Mouse (Mus musculus): Measurements from ENCODE around the gene Atf7ip. TPM values are rescaled to one million over a fixed set of nuclear protein-coding genes. Genes with fewer than 3 reads are reported as not detected.

Atf7ip gene
- polyA plus RNA-seq, 1 experiment from 2014 or later = 37.7 TPM

- H3K4me1 ChIP-seq = peaks cover 37% of the 10 kb centered on the region
- H3K27ac ChIP-seq = peak overlapping the region; percentile 75; the same call in 1 of the 2 replicates
- peaks cover 20% of the 10 kb centered on the region for H3K36me3 ChIP-seq
- 37% methylated on average over 5 of the region's 5 CpGs for WGBS
- no peaks in the 10 kb centered on the region for H3K9me3 ChIP-seq
- H3K4me3 ChIP-seq = 0 out of 2 replicates have a peak overlapping the region, but pooled peaks have one; percentile 12
- no peak for DNase-seq (ENCODE audit: low spot score)
- no peaks in the 10 kb centered on the region for H3K27me3 ChIP-seq (ENCODE audit: insufficient read depth, poor library complexity, severe bottlenecking)
Measured at GRCm38 (mm10) chr6:136535176-136535575, 29.2 kb downstream of the Atf7ip start.

DNA sequence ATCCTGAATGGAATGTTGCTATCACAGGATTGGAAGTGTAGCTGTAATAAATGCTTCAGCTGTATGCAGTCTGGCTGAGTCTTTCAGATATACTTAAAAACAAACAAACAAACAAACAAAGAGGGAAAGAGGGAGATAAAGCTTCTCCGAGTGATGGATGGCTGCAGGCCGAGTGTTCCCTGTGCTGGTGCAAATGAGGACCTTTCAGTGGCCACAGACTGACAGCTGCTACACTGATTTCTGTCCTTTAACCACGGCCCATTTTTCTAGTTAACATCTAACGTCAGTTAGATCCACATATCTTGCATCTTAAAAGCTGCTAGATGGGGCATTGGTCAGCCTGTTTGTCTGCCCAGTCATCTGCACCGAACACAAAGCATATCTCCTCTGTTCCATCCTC is 30.2 kb downstream of the Atf7ip start:
- peak overlapping the region; percentile 75 for H3K27ac ChIP-seq
- H3K4me1 ChIP-seq = peaks cover 36% of the 10 kb centered on the region
- DNase-seq (ENCODE audit: low spot score) = no peak
- no peaks in the 10 kb centered on the region for H3K9me3 ChIP-seq
- WGBS = 37% methylated on average over 5 of the region's 5 CpGs
- no peak overlapping the region for H3K4me3 ChIP-seq
- H3K36me3 ChIP-seq = peaks cover 30% of the 10 kb centered on the region
- no peaks in the 10 kb centered on the region for H3K27me3 ChIP-seq (ENCODE audit: insufficient read depth, poor library complexity, severe bottlenecking)

- 76% methylated on average over 5 of the region's 5 CpGs for WGBS
Measured at GRCm38 (mm10) chr6:136541350-136541749, 35.4 kb downstream of the Atf7ip start.

GRCm38 (mm10) chr6:136542105-136542504 is 36.1 kb downstream of the Atf7ip start:
- no peak for DNase-seq (ENCODE audit: low spot score)
- Histone ChIP-seq H3K4me3 (no peak overlapping the region), H3K36me3 (peaks cover 27% of the 10 kb centered on the region), H3K9me3 (no peaks in the 10 kb centered on the region), H3K4me1 (peaks cover 33% of the 10 kb centered on the region), H3K27me3 (ENCODE audit: insufficient read depth, poor library complexity, severe bottlenecking) (no peaks in the 10 kb centered on the region), H3K27ac (peak overlapping the region; percentile 64)
- 84% methylated on average over 1 of the region's 1 CpGs for WGBS

More at GRCm38 (mm10) chr6:136541350-136541749, 35.4 kb downstream of the Atf7ip start:
- H3K36me3 ChIP-seq = peaks cover 30% of the 10 kb centered on the region
- peak overlapping the region; percentile 64; the same call in 1 of the 2 replicates for H3K27ac ChIP-seq
- DNase-seq (ENCODE audit: low spot score) = no peak
- no peak overlapping the region for H3K4me3 ChIP-seq
- no peaks in the 10 kb centered on the region for H3K9me3 ChIP-seq
- peaks cover 32% of the 10 kb centered on the region for H3K4me1 ChIP-seq
- no peaks in the 10 kb centered on the region for H3K27me3 ChIP-seq (ENCODE audit: insufficient read depth, poor library complexity, severe bottlenecking)

DNA sequence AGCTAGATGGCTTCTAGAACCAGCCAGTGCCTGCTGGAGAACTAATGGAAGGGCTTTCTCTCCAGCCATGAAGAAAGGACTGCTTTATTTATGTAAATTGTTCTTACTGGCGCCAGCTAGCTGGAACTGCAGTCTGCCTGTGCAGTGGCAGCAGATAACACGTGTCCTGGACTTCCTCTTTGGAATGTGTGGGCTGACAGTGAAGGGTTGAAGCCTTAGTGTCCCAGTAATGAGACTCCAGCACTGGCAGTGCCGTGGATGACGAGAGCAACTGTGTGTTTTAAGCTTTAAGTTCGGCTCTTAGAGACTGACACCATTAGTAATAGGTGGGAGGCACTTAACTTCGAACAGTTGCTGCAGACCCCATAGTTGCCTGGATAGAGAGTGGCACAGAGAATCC is 37.2 kb downstream of the Atf7ip start:
- Histone ChIP-seq H3K36me3 (peaks cover 18% of the 10 kb centered on the region), H3K4me3 (peak overlapping the region; percentile 45), H3K9me3 (no peaks in the 10 kb centered on the region), H3K4me1 (peaks cover 36% of the 10 kb centered on the region), H3K27me3 (ENCODE audit: insufficient read depth, poor library complexity, severe bottlenecking) (no peaks in the 10 kb centered on the region), H3K27ac (peak overlapping the region; percentile 85)
- DNase-seq (ENCODE audit: low spot score) = peak; percentile 90
- 6% methylated on average over 6 of the region's 6 CpGs for WGBS

DNA sequence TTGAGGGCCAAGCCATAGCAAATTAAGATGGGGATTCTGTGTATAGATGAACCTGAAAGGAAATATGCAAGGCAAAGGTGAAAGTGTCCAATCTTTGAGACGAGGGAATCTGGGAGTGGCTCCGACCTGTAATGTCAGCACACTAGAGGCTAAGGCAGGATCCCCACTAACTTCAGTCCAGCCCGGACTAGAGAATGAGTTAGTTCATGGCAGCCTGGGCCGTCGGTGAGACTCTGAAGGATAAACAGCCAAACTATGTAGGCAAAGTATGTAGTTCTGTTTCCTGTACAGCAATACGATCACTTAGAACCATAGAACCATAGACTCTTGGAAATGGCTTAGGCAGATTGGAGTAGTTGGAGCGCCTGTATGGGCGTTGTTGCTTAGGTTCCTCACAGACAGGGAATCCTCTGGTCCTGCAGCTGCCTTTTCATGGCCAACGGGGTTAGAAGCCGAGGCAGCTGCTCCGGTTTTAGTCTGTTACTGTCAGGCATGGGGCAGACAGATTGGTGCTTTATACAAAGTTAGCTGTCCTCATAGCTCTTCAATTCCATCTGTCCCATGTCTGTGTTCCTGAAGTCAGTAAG is 39.4 kb downstream of the Atf7ip start:
- Histone ChIP-seq H3K9me3 (no peaks in the 10 kb centered on the region), H3K27ac (peak overlapping the region; percentile 63), H3K36me3 (peaks cover 8% of the 10 kb centered on the region), H3K4me3 (no peak overlapping the region), H3K27me3 (ENCODE audit: insufficient read depth, poor library complexity, severe bottlenecking) (no peaks in the 10 kb centered on the region), H3K4me1 (peaks cover 39% of the 10 kb centered on the region)
- WGBS = 84% methylated on average over 11 of the region's 11 CpGs
- no peak for DNase-seq (ENCODE audit: low spot score)

DNA sequence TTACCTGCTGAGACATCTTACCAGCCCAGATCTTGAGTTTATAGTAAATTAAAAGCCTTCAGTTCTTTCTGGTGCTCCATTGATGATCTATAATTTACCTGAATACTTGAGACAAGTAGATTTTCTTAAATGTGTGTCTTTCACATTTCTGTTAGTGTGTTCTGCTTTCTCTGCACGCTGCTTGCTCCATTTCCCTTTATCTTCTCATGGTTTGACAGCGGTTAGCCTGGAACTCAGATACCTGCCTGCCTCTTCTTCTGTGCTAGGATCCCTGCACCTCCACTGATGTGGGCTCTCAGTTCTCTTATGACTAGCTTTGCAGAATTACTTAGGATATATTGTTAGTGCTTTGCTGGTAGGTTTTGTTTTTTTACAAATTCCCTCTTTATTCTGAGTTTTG is 40.3 kb downstream of the Atf7ip start:
- 78% methylated on average over 2 of the region's 2 CpGs for WGBS
- H3K4me3 ChIP-seq = no peak overlapping the region
- H3K36me3 ChIP-seq = no peaks in the 10 kb centered on the region
- no peaks in the 10 kb centered on the region for H3K9me3 ChIP-seq
- peaks cover 37% of the 10 kb centered on the region for H3K4me1 ChIP-seq
- H3K27ac ChIP-seq = peak overlapping the region; percentile 6; the same call in 1 of the 2 replicates
- DNase-seq (ENCODE audit: low spot score) = no peak
- H3K27me3 ChIP-seq (ENCODE audit: insufficient read depth, poor library complexity, severe bottlenecking) = no peaks in the 10 kb centered on the region

GRCm38 (mm10) chr6:136546987-136547386 is 41.0 kb downstream of the Atf7ip start:
- WGBS = 69% methylated on average over 7 of the region's 7 CpGs
- Histone ChIP-seq H3K27ac (no peak overlapping the region), H3K4me3 (no peak overlapping the region), H3K4me1 (peaks cover 31% of the 10 kb centered on the region), H3K36me3 (no peaks in the 10 kb centered on the region), H3K27me3 (ENCODE audit: insufficient read depth, poor library complexity, severe bottlenecking) (no peaks in the 10 kb centered on the region), H3K9me3 (no peaks in the 10 kb centered on the region)
- no peak for DNase-seq (ENCODE audit: low spot score)

GRCm38 (mm10) chr6:136548041-136548770 is 42.2 kb downstream of the Atf7ip start:
- peaks cover 22% of the 10 kb centered on the region for H3K4me1 ChIP-seq
- no peaks in the 10 kb centered on the region for H3K27me3 ChIP-seq (ENCODE audit: insufficient read depth, poor library complexity, severe bottlenecking)
- H3K36me3 ChIP-seq = no peaks in the 10 kb centered on the region
- no peak for DNase-seq (ENCODE audit: low spot score)
- 79% methylated on average over 6 of the region's 6 CpGs for WGBS
- no peak overlapping the region for H3K4me3 ChIP-seq
- no peaks in the 10 kb centered on the region for H3K9me3 ChIP-seq
- peak overlapping the region; percentile 70 for H3K27ac ChIP-seq

- Histone ChIP-seq H3K4me3 (no peak overlapping the region), H3K36me3 (no peaks in the 10 kb centered on the region), H3K4me1 (peaks cover 16% of the 10 kb centered on the region), H3K9me3 (no peaks in the 10 kb centered on the region), H3K27ac (0 out of 2 replicates have a peak overlapping the region, but pooled peaks have one; percentile 16), H3K27me3 (ENCODE audit: insufficient read depth, poor library complexity, severe bottlenecking) (no peaks in the 10 kb centered on the region)
- DNase-seq (ENCODE audit: low spot score) = no peak
- 88% methylated on average over 6 of the region's 6 CpGs for WGBS
Measured at GRCm38 (mm10) chr6:136548796-136549195, 42.8 kb downstream of the Atf7ip start.

DNA sequence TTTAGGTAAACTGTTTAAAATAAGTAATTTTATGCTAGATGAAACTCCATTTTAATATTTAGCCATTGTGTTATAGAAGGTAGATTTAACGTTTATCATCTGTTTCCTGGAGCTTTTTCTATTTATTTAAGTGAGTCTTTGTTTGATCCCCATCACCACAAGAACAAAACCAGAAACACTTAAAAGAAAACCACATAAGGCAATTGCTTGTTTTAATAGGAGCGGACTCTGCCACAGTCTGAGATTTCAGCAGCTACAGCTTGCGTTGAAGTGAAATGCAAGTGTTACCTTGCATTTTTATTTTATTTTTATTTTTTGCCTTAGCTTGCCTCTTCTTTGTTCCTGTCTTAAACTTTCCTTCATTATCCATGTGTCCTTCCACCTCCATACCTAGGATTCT is 43.6 kb downstream of the Atf7ip start:
- DNase-seq (ENCODE audit: low spot score) = no peak
- peaks cover 16% of the 10 kb centered on the region for H3K4me1 ChIP-seq
- H3K36me3 ChIP-seq = no peaks in the 10 kb centered on the region
- WGBS = 88% methylated on average over 3 of the region's 3 CpGs
- no peak overlapping the region for H3K27ac ChIP-seq
- H3K4me3 ChIP-seq = no peak overlapping the region
- no peaks in the 10 kb centered on the region for H3K9me3 ChIP-seq
- no peaks in the 10 kb centered on the region for H3K27me3 ChIP-seq (ENCODE audit: insufficient read depth, poor library complexity, severe bottlenecking)

DNA sequence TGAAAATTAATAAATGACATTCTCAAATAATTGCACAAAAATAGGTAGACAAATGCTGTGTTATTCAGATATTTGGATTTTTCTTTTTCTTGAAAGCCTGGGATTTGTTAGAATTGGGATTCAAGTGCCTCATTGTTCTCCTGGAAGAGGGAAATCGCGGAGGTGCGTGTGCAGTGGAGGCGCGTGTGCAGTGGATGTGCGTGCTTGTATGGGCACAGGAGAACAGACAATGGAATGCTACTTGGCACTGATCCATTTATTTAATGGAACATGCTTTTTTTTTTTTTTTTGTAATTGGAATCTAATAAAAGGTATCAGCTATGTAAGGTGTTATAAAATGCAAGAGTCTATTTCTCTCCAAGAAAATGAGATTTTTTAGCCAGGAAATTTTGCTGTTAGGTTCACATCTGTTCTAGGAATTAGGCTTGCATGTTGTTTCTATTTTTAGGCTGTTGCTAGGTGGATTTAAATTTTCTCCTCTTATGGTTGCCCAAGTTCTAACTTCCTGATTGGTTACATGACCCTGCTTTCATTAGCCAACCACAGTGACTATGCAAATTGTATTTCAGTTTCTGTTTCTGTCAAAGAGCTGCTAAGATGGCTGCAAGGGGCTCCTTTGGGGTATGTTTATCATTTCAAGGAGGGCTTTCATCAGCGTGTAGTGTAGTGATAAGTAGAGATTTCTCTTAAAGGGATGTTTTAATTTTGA is 44.8 kb downstream of the Atf7ip start:
- Histone ChIP-seq H3K4me1 (peaks cover 10% of the 10 kb centered on the region), H3K27me3 (ENCODE audit: insufficient read depth, poor library complexity, severe bottlenecking) (no peaks in the 10 kb centered on the region), H3K36me3 (0 out of 2 replicates have a peak, but pooled peaks cover 2% of the 10 kb centered on the region), H3K27ac (peak overlapping the region; percentile 69; the same call in 1 of the 2 replicates), H3K9me3 (no peaks in the 10 kb centered on the region), H3K4me3 (no peak overlapping the region)
- 80% methylated on average over 7 of the region's 7 CpGs for WGBS
- no peak for DNase-seq (ENCODE audit: low spot score)

Data from heart, embryonic 10.5 days (tissue).